Mouse (Mus musculus): ENCODE results near the gene Lzts3. TPM values are rescaled to one million over a fixed set of nuclear protein-coding genes. Genes with fewer than 3 reads are reported as not detected.

The Lzts3 gene
- polyA plus RNA-seq, 1 experiment from 2014 or later: 13.0 TPM

DNA sequence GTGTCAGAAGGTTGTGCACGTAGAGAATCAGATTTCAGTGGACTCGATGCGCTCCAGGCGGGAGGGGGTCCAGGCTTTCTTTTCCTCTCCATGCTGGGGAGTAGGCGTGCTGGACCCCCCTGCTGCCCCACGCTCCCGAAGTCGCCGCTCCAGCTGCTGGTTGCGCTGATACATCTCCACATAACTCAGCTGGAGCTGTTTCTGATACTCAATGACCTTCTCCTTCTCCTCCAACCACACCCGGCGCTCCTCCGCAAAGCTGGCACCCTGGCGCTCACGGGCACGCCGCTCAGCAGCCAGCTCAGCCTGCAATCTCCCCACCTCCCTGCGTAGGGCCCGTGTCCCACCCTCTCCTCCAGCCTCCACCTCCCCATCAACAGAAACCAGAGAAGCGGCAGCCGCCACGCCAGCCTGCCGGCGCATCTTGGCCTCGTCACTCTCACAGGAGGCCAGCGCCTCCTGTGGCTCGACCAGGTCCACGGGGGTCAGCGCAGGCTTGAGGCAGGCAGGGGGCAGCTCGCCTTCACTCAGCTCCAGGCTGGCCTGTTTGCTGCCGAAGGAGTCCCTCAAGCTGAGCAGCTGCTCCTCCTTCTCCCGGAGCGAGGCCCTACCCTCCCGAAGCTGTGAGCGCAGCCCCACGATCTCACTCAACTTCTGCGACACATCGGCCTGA is 7.7 kb downstream of the Lzts3 start:
- 2% methylated on average over 38 of the region's 38 CpGs for WGBS
- Histone ChIP-seq H3K9ac (peak overlapping the region; percentile 49), H3K9me3 (replicated peaks) (no peaks in the 10 kb centered on the region), H3K36me3 (0 out of 2 replicates have a peak, but pooled peaks cover 4% of the 10 kb centered on the region), H3K27ac (peak overlapping the region; percentile 27; the same call in 1 of the 2 replicates), H3K4me3 (replicated peaks) (peak overlapping the region; percentile 39), H3K4me1 (peaks cover 62% of the 10 kb centered on the region), H3K4me2 (peak overlapping the region; percentile 77), H3K27me3 (peaks cover 44% of the 10 kb centered on the region)
- peak; percentile 37 for ATAC-seq (replicated peaks; ENCODE audit: low FRiP score)

DNA sequence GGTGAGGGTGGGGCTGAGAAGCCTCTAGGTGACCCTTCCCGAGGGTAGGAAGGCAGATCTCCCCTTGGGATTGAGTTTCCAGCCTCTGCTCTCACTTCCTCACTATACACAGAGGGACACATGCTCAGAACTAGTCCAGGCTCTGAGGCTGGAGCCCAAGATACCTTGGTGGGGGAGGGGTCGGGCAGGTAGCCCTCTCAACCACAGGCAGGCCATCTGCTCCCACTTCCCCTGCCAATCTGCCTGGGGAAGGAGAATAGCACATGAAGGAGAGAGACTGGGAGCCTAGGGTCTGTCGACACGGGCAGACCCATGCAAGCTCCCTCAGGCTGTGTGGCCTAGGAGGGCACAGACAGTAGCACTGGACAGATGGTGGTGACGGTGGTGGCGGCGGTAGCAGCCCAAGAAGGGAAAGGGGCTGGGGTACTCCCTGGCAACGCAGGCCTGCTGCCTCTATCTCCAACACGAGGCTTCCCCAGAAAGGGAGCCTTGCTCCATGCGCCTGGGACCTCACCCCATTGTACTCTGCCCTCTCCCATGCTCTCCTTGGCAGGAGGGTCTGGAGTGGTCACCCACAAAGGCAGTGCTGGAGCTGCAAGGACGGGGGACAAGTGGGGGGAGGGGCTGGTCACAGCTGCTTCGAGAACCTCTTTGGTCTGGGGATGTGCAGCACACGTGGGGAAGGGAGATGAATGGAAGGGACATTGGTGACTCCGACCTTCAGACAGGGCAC is 8.4 kb downstream of the Lzts3 start:
- Histone ChIP-seq H3K4me2 (peak overlapping the region; percentile 77), H3K4me3 (replicated peaks) (peak overlapping the region; percentile 39), H3K27me3 (peaks cover 44% of the 10 kb centered on the region), H3K4me1 (peaks cover 61% of the 10 kb centered on the region), H3K36me3 (0 out of 2 replicates have a peak, but pooled peaks cover 4% of the 10 kb centered on the region), H3K9ac (peak overlapping the region; percentile 49; the same call in 1 of the 2 replicates), H3K9me3 (replicated peaks) (no peaks in the 10 kb centered on the region), H3K27ac (no peak overlapping the region)
- 16% methylated on average over 13 of the region's 14 CpGs for WGBS
- ATAC-seq (replicated peaks; ENCODE audit: low FRiP score): 0 out of 2 replicates have a peak, but pooled peaks have one; percentile 1

DNA sequence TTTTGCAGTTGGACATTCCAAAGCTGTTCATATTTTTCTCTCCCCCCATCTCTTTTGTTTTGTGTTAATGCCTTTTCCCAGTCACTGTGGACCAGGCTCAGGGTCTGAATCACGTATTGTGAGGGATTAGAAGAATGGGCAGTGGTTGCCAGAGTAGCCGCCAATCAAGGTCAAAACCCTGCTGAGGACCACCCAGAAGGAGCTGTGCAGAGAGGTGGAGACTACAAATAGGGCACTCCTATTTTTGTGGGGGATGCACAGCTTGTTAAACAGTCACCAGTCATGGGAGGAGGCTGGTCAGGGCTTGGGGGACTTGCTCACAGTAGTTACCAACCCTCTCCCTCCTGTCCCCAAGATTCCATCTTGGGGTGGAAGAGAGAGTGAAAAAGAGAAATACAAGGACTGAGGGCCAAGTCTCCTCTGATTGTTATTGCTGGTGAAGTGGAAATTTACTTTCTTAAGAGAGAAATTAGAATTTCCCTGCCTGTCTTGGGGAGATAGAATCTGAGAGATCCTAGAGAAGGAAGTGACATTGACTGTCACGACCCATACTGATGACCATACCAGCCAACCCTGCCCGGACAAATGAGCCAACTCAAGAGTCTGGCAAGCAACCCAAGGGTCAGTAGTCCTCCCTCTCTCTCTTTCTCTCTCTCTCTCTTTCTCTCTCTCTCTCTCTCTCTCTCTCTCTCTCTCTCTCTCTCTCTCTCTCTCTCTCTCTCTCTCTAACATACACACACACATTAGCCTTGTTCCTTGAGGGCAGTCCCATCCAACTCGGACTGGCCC is 9.5 kb downstream of the Lzts3 start:
- Histone ChIP-seq H3K9ac (no peak overlapping the region), H3K36me3 (0 out of 2 replicates have a peak, but pooled peaks cover 4% of the 10 kb centered on the region), H3K4me1 (peaks cover 59% of the 10 kb centered on the region), H3K4me3 (replicated peaks) (no peak overlapping the region), H3K9me3 (replicated peaks) (no peaks in the 10 kb centered on the region), H3K27ac (peak overlapping the region; percentile 6; the same call in 1 of the 2 replicates), H3K27me3 (peaks cover 41% of the 10 kb centered on the region), H3K4me2 (no peak overlapping the region)
- WGBS: 62% methylated on average over 5 of the region's 5 CpGs
- no peak for ATAC-seq (replicated peaks; ENCODE audit: low FRiP score)

DNA sequence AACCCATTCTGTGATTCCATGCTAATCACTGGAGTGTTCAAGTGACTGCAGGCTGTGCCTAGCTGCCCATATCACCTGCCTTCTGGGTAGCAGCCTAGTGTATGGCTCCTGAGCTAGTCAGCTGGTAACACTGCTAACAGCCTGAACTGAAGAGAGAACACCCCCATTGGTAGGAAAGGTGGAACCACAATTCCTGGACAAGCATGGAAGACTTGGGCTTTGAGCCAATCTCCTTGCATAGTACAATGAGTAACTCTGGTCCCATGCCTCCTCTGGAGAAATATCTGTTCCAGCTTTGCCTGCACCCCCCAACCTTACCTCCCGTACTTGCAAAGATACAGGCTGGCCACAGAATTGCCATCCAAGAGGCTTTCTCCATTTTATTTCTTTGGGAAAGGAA is 10.2 kb downstream of the Lzts3 start:
- Histone ChIP-seq H3K27ac (no peak overlapping the region), H3K9me3 (replicated peaks) (no peaks in the 10 kb centered on the region), H3K27me3 (peaks cover 39% of the 10 kb centered on the region), H3K4me2 (no peak overlapping the region), H3K36me3 (peaks cover 11% of the 10 kb centered on the region; the same call in 1 of the 2 replicates), H3K9ac (no peak overlapping the region), H3K4me1 (peaks cover 53% of the 10 kb centered on the region), H3K4me3 (replicated peaks) (no peak overlapping the region)
- WGBS: 80% methylated on average over 1 of the region's 1 CpGs
- no peak for ATAC-seq (replicated peaks; ENCODE audit: low FRiP score)

DNA sequence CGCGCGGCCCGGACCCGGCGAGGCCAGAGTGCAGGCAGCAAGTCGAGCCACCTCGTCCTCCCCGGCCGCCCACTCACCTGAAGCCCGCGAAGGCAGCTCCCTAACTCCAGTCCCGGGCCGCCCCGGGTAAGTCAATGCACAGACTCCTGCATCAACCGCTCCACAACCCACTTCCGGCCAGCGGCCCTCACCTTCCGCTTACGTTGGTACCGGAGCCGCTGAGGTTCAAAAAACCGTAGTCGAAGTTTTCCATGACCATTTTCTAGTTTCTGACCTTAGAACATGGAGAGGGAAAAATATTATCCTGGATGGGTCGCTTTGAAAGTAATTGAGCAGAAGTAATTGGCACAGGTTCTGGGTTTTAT is 12.8 kb downstream of the Lzts3 start, which contains the start of the genes Fastkd5 and Ubox5:
Fastkd5 (minus strand) TSS at position 189 of the 365 bp plus-strand sequence.
Ubox5 (minus strand) TSS at position 200 of the 365 bp plus-strand sequence.
- Histone ChIP-seq H3K27ac (peak within 1 kb of the TSS; percentile 81), H3K4me2 (peak within 1 kb of the TSS; percentile 90), H3K4me1 (peaks cover 28% of the 10 kb centered on the region), H3K27me3 (peaks cover 14% of the 10 kb centered on the region), H3K36me3 (peaks cover 29% of the 10 kb centered on the region), H3K9me3 (replicated peaks) (no peaks in the 10 kb centered on the region), H3K4me3 (replicated peaks) (peak within 1 kb of the TSS; percentile 73), H3K9ac (peak within 1 kb of the TSS; percentile 83)
- ATAC-seq (replicated peaks; ENCODE audit: low FRiP score): peak; percentile 83
- WGBS: under 1% methylated on average over 25 of the region's 25 CpGs

DNA sequence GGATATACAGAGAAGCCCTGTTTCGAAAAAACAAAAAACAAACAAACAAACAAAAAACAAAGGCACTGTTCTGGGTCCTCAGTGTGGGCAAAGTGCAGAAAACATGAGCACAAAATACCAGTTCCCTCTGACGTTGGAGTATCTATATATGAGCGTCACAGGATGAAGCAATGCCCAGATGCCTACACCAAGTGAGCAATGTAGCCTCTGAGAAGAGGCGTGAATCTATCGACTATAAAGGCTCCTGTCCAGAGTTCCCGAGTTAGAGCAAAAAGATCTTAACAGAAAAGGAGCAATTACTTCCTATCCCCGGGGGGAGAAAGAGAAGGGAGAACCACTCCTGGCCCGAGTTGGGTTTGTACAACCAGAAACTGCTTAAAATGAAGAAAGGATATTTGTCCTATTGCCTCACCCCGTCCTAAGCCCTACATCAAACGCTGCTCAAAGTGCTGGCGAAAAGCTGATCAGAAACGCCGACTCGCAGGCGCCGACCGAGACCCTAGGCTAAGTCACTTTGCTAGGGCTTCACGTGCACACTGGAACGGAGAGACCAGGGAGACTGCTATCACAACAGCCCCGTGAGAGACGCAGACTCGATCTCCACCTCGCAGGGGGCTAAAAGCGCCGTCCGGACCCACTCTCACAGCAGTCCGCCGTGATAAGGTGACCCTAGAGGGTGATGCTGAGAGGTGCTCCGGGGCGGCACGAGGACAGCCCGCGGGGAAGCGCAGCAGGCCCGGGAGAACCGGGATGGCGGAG is 13.3 kb downstream of the Lzts3 start:
- Histone ChIP-seq H3K36me3 (peaks cover 32% of the 10 kb centered on the region), H3K4me1 (peaks cover 22% of the 10 kb centered on the region), H3K27me3 (peaks cover 8% of the 10 kb centered on the region), H3K27ac (peak overlapping the region; percentile 81), H3K9ac (peak overlapping the region; percentile 83), H3K4me2 (peak overlapping the region; percentile 90), H3K4me3 (replicated peaks) (peak overlapping the region; percentile 73), H3K9me3 (replicated peaks) (no peaks in the 10 kb centered on the region)
- 2% methylated on average over 37 of the region's 37 CpGs for WGBS
- peak; percentile 40 for ATAC-seq (replicated peaks; ENCODE audit: low FRiP score)

DNA sequence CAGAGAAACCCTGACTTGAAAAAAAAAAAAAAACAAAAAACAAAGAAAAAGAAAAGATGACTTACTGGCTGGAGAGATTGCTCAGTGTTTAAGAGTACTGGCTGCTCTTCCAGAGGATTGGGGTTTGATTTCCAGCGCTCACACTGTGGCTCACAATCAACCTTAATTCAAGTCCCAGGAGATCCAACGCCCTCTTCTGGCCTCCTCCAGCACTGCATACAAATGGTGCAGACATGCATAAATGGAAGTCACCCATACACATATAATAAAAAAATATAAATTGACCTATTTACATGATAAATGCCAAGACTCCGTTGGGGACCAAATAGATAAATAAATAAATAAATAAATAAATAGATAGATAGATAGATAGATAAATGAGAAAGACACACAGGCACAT is 14.2 kb downstream of the Lzts3 start:
- H3K4me2 ChIP-seq: peak overlapping the region; percentile 90
- no peak for ATAC-seq (replicated peaks; ENCODE audit: low FRiP score)
- peaks cover 37% of the 10 kb centered on the region for H3K36me3 ChIP-seq
- no peaks in the 10 kb centered on the region for H3K9me3 ChIP-seq (replicated peaks)
- WGBS: 62% methylated on average over 3 of the region's 3 CpGs
- no peak overlapping the region; the same call in 1 of the 2 replicates for H3K9ac ChIP-seq
- H3K27me3 ChIP-seq: no peaks in the 10 kb centered on the region
- peaks cover 14% of the 10 kb centered on the region for H3K4me1 ChIP-seq
- peak overlapping the region; percentile 73 for H3K4me3 ChIP-seq (replicated peaks)
- no peak overlapping the region for H3K27ac ChIP-seq

DNA sequence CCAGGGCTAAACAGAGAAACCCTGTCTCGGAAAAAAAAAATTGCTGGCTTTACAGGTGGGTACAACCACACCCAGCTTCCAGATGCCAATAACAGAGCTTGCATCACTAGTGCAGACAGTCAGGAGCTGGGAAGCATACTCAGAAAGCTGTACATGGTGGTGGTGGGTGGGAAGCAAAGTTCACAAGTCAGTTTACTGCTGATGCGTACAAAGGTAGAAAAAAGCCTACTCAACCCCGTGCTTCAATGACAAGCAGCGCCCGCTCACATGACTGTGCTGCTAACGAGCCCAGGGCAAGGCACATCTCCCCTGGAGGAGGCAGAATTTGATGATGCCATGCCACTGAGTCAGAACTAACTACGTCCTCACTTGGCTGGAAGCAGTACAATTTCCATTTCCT is 23.6 kb downstream of the Lzts3 start:
- Histone ChIP-seq H3K27ac (no peak overlapping the region), H3K4me1 (no peaks in the 10 kb centered on the region), H3K9me3 (replicated peaks) (no peaks in the 10 kb centered on the region), H3K36me3 (peaks cover 75% of the 10 kb centered on the region), H3K4me2 (no peak overlapping the region), H3K27me3 (no peaks in the 10 kb centered on the region), H3K9ac (no peak overlapping the region), H3K4me3 (replicated peaks) (no peak overlapping the region)
- ATAC-seq (replicated peaks; ENCODE audit: low FRiP score): no peak
- 91% methylated on average over 7 of the region's 7 CpGs for WGBS

DNA sequence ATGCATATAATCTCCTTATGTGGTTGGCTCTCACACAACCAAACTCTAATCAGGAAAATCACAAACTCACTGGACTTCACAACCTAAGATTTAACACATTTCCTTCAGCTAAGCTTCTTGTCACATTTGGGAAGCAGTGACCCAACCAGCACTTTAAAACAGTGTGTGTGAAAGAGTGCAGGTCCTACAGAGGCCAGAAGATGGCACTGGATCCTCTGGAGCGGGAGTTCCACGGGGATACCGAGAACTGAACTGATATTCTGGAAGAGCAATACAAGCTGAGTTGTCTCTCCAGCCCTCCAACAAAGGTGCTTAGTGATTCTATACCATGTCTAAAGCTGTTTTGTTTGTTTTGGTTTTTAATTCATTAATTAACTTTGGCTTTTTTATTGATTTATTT is 29.5 kb downstream of the Lzts3 start:
- H3K4me1 ChIP-seq: no peaks in the 10 kb centered on the region
- H3K9me3 ChIP-seq (replicated peaks): no peaks in the 10 kb centered on the region
- H3K27ac ChIP-seq: no peak overlapping the region
- no peaks in the 10 kb centered on the region for H3K27me3 ChIP-seq
- ATAC-seq (replicated peaks; ENCODE audit: low FRiP score): no peak
- no peak overlapping the region for H3K4me3 ChIP-seq (replicated peaks)
- H3K36me3 ChIP-seq: peaks cover 48% of the 10 kb centered on the region
- H3K9ac ChIP-seq: no peak overlapping the region
- 72% methylated on average over 3 of the region's 3 CpGs for WGBS
- no peak overlapping the region for H3K4me2 ChIP-seq

DNA sequence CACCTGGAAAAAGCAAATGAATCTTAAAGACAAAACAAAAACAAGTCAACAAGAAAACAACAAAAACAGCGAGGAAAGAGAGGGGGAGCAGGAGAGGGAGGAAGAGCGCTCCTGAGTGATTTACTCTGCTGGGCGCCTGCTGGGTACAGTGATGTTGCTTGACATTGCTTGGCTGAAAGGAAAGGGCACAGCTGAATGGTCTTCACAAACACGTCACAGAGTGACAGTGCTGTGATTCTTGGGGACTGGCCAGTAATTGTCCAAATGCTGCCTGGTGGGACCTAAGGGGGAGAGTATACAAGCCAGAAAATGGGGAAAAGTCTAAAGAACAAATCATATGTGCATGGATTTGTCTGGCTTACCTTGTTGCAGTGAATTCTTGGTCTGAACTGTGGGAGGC is 40.4 kb downstream of the Lzts3 start:
- no peak for ATAC-seq (replicated peaks; ENCODE audit: low FRiP score)
- no peak overlapping the region for H3K27ac ChIP-seq

DNA sequence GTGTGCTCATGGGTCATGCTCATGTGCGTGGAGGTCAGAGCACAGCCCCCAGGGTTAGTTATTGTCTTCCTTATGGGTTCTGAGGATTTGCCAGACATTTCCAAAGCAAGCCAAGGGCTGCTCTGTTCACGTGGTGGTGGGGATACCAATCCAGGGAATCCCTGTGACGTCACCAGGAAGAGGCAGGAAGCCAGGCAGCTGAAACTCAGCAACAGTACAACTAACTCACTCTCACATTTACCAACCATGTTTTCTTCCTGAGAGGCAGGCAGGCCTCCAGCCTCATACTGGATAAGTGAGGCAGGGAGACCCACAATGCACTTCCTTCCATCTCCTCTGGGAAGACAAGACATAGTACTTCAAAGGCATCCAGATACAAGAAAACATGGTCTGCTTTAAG is 44.2 kb downstream of the Lzts3 start:
- no peak overlapping the region for H3K4me2 ChIP-seq
- no peak overlapping the region for H3K9ac ChIP-seq
- no peak overlapping the region for H3K27ac ChIP-seq
- H3K36me3 ChIP-seq: peaks cover 89% of the 10 kb centered on the region
- WGBS: 76% methylated on average over 3 of the region's 3 CpGs
- no peaks in the 10 kb centered on the region for H3K4me1 ChIP-seq
- no peak for ATAC-seq (replicated peaks; ENCODE audit: low FRiP score)
- no peak overlapping the region for H3K4me3 ChIP-seq (replicated peaks)
- H3K9me3 ChIP-seq (replicated peaks): no peaks in the 10 kb centered on the region
- no peaks in the 10 kb centered on the region for H3K27me3 ChIP-seq

More for the DNA sequence above, 40.4 kb downstream of the Lzts3 start:
- Histone ChIP-seq H3K27me3 (no peaks in the 10 kb centered on the region), H3K9me3 (replicated peaks) (no peaks in the 10 kb centered on the region), H3K36me3 (peaks cover 66% of the 10 kb centered on the region), H3K4me2 (no peak overlapping the region), H3K4me3 (replicated peaks) (no peak overlapping the region), H3K9ac (no peak overlapping the region), H3K4me1 (no peaks in the 10 kb centered on the region)
- WGBS: 85% methylated on average over 4 of the region's 4 CpGs
